Mouse (Mus musculus) erythroblast, embryonic 14.5 days (primary cell): ENCODE results near the gene Pdzd7.

Experiments
- GATA1 ChIP-seq: IDR thresholded peaks from 2 replicates; pipeline ENCODE4 v1.6.1; 2012; ENCODE audit warnings: low read length, inconsistent platforms, mixed read lengths
- TAL1 ChIP-seq: IDR thresholded peaks from 3 replicates; pipeline ENCODE4 v1.6.1; 2012; ENCODE audit warnings: low read length, inconsistent platforms, mixed read lengths

GRCm38 (mm10) chr19:44987004-44987403 lies 58.5 kb downstream of the Pdzd7 start:
- TF ChIP-seq GATA1 (no peak), TAL1 (no peak)
